8 mouse cellular contexts compared by ENCODE assay signal in the genomic region with DNA sequence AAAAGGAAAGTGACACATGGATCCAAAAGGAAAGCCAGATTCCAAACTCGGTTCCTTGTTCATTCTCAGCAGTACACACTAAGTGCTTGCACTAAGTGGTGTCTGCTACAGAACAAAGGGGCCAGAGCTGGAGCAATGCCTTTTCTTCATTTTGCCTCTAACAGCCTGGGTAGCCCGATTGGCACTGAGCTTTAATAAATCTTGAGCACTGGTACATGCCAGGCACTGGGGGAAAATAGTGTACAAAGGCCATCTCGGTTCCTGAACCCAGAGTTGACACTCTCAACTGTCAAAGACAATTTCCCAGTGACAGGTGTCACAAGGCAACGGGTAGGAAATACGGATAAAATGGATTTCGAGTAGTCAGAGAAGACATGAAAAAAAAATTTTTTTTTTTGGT. TPM values are rescaled to one million over a fixed set of nuclear protein-coding genes. Genes with fewer than 3 reads are reported as not detected.
DNase-seq lines count a peak whose midpoint lies in the region; ATAC-seq and TF ChIP-seq lines count a peak whose summit lies in the region.

No protein-coding gene starts in this region.

- no peak overlapping the region for H3ac ChIP-seq in myocyte (ENCODE audit: control insufficient read depth, insufficient read length)

- no peak for TF ChIP-seq POLR2A in bone marrow macrophage, adult 2 months (IDR thresholded peaks at IDR 0.05; ENCODE audit: borderline replicate concordance, low read depth, low read length)
- TF ChIP-seq POLR2A in myocyte (IDR thresholded peaks at IDR 0.05; ENCODE audit: insufficient read length, low read depth), result no peak

- no peaks in the 10 kb centered on the region for H3K9me3 ChIP-seq in lung, embryonic 14.5 days (ENCODE audit: low read depth, low read length)
- H3K9me3 ChIP-seq in heart, embryonic 14.5 days (ENCODE audit: control insufficient read depth, low read length), result no peaks in the 10 kb centered on the region

- peaks cover 37% of the 10 kb centered on the region for H3K79me2 ChIP-seq in myocyte (ENCODE audit: control insufficient read depth, insufficient read depth)

- peaks cover 16% of the 10 kb centered on the region for H3K36me3 ChIP-seq in lung, embryonic 14.5 days (ENCODE audit: insufficient read depth)
- peaks cover 19% of the 10 kb centered on the region for H3K36me3 ChIP-seq in heart, embryonic 14.5 days (ENCODE audit: control insufficient read depth, insufficient read depth, low read length)
- peaks cover 11% of the 10 kb centered on the region for H3K36me3 ChIP-seq in myocyte (ENCODE audit: control insufficient read depth, insufficient read depth)

- no peak for TF ChIP-seq CTCF in lung, embryonic 14.5 days (IDR thresholded peaks at IDR 0.05; ENCODE audit: low read depth)
- no peak for TF ChIP-seq CTCF in bone marrow macrophage, adult 2 months (IDR thresholded peaks at IDR 0.05; ENCODE audit: low read depth, low read length)

- H3K4me1 ChIP-seq in lung, embryonic 14.5 days (ENCODE audit: insufficient read depth), result no peaks in the 10 kb centered on the region; the same call in 1 of the 2 replicates
- peaks cover 11% of the 10 kb centered on the region for H3K4me1 ChIP-seq in bone marrow macrophage, adult 2 months (ENCODE audit: control insufficient read depth, insufficient read depth, low read length)
- peaks cover 5 to 20% of the 10 kb centered on the region in 2 experiments for H3K4me1 ChIP-seq in heart, embryonic 14.5 days (ENCODE audit: control insufficient read depth in 2 of 2, insufficient read depth in 2 of 2, low read length in 2 of 2)

- H3K4me2 ChIP-seq in lung, embryonic 14.5 days, result peak overlapping the region; percentile 84
- H3K4me2 ChIP-seq in heart, embryonic 14.5 days (ENCODE audit: low read length), result peak overlapping the region; percentile 61
- H3K4me2 ChIP-seq in myocyte (ENCODE audit: low read depth), result peak overlapping the region; percentile 94

- WGBS in lung, embryonic 14.5 days, result 42% methylated on average over 6 of the region's 6 CpGs
- 41% methylated on average over 6 of the region's 6 CpGs for WGBS in heart, embryonic 14.5 days

- no peaks in the 10 kb centered on the region for H3K27me3 ChIP-seq in lung, embryonic 14.5 days (ENCODE audit: insufficient read depth, low read length)
- H3K27me3 ChIP-seq in heart, embryonic 14.5 days (ENCODE audit: control insufficient read depth, insufficient read depth, low read length), result no peaks in the 10 kb centered on the region
- H3K27me3 ChIP-seq in myocyte (ENCODE audit: control insufficient read depth, insufficient read depth, insufficient read length), result no peaks in the 10 kb centered on the region

- no peak for DNase-seq in lung, embryonic 14.5 days
- no peak for DNase-seq in lung, postnatal 25 days (ENCODE audit: low spot score)
- peak; percentile 32 for DNase-seq in kidney, postnatal 14 days

- no peak for ATAC-seq in lung, embryonic 14.5 days (ENCODE audit: insufficient read depth)
- no peak for ATAC-seq in heart, embryonic 14.5 days (ENCODE audit: insufficient number of reproducible peaks, insufficient read depth, low FRiP score, low read depth)
- ATAC-seq in megakaryocyte progenitor cell, adult 5-6 weeks (replicated peaks; ENCODE audit: poor library complexity), result no peak
- no peak for ATAC-seq in inflammation-experienced regulatory T-cells, adult 6 months

- H3K4me3 ChIP-seq in lung, embryonic 14.5 days (ENCODE audit: low read depth, low read length), result peak overlapping the region; percentile 85
- H3K4me3 ChIP-seq in bone marrow macrophage, adult 2 months (ENCODE audit: insufficient read depth, low read length), result peak overlapping the region; percentile 77
- peak overlapping the region in 1 of 2 experiments; percentile 96; a peak in 2 of 4 replicates for H3K4me3 ChIP-seq in heart, embryonic 14.5 days (ENCODE audit: control insufficient read depth in 1 of 2, insufficient read depth in 1 of 2, low read depth in 1 of 2, low read length in 2 of 2)
- peak overlapping the region; percentile 90 for H3K4me3 ChIP-seq in myocyte

- no peak overlapping the region for H3K27ac ChIP-seq in lung, embryonic 14.5 days (ENCODE audit: low read depth)
- H3K27ac ChIP-seq in bone marrow macrophage, adult 2 months (ENCODE audit: insufficient read depth, low read depth, low read length), result peak overlapping the region; percentile 83; the same call in 1 of the 2 replicates
- peak overlapping the region; percentile 86 to 89 for H3K27ac ChIP-seq in heart, embryonic 14.5 days (replicated peaks in 1 of 2; ENCODE audit: control insufficient read depth in 1 of 2, insufficient read depth in 1 of 2, low read depth in 2 of 2, low read length in 2 of 2)

- H3K9ac ChIP-seq in lung, embryonic 14.5 days, result peak overlapping the region; percentile 45; the same call in 1 of the 2 replicates
- H3K9ac ChIP-seq in heart, embryonic 14.5 days (ENCODE audit: low read length), result peak overlapping the region; percentile 95

TF ChIP-seq in myocyte, 11 proteins besides CTCF, POLR2A, EP300 and RAD21:
- TF ChIP-seq SRF (IDR thresholded peaks at IDR 0.05; ENCODE audit: control insufficient read depth, insufficient read length, low read depth) (no peak), MYOG (IDR thresholded peaks at IDR 0.05; ENCODE audit: control insufficient read depth in 1 of 3, insufficient read depth in 1 of 3, insufficient read length in 2 of 3, low read depth in 2 of 3) (no peak), TCF12 (IDR thresholded peaks at IDR 0.05; ENCODE audit: insufficient read depth, poor library complexity, severe bottlenecking) (no peak), E2F4 (IDR thresholded peaks at IDR 0.05; ENCODE audit: insufficient read depth) (no peak), CEBPB (IDR thresholded peaks at IDR 0.05; ENCODE audit: insufficient read depth, poor library complexity, severe bottlenecking) (no peak), MAX (IDR thresholded peaks at IDR 0.05; ENCODE audit: low read depth) (no peak), USF1 (IDR thresholded peaks at IDR 0.05; ENCODE audit: low read depth) (no peak), POLR2AphosphoS2 (IDR thresholded peaks at IDR 0.05; ENCODE audit: insufficient read length, low read depth) (no peak), MYOD1 (IDR thresholded peaks at IDR 0.05; ENCODE audit: control insufficient read depth in 1 of 3, insufficient read length in 2 of 3, low read depth in 2 of 3) (no peak), TCF3 (IDR thresholded peaks at IDR 0.05; ENCODE audit: insufficient read length, low read depth) (no peak), REST (IDR thresholded peaks at IDR 0.05; ENCODE audit: insufficient read depth, insufficient read length) (no peak)

RNA-seq across cellular contexts. Expression of a gene that starts 0.8 kb away (rescaled TPM):
- polyA plus RNA-seq in lung, embryonic 14.5 days (2014; fragmentation: Nextera tagmentation; extraction: Ambion mirVana), result 228 and 241 TPM in 2 replicates
- polyA plus RNA-seq in bone marrow macrophage, adult 2 months (2012; ENCODE audit: insufficient read depth, insufficient read length, missing spikeins), result 106 and 108 TPM in 2 replicates
- polyA plus RNA-seq in heart, embryonic 14.5 days (2014; fragmentation: Nextera tagmentation; extraction: Ambion mirVana), result 277 and 286 TPM in 2 replicates
- 170 TPM for polyA plus RNA-seq in myocyte (2012; fragmentation: generic; extraction: Trizol)
- 155 and 176 TPM in 2 replicates for total RNA-seq in megakaryocyte progenitor cell, adult 5-6 weeks (2015)
- total RNA-seq in megakaryocyte progenitor cell, adult 5-6 weeks (2017), result 170 and 182 TPM in 2 replicates
- 100 to 1,000 TPM; 115 to 143 (median 119) TPM for polyA plus RNA-seq in inflammation-experienced regulatory T-cells, adult 6 months (2017; shearing (Covaris generic))

RNA-seq across cellular contexts. Expression of a gene that starts 39.5 kb away (rescaled TPM):
- polyA plus RNA-seq in lung, embryonic 14.5 days (2014; fragmentation: Nextera tagmentation; extraction: Ambion mirVana), result 3.1 and 3.6 TPM in 2 replicates
- not detected in 2 replicates for polyA plus RNA-seq in bone marrow macrophage, adult 2 months (2012; ENCODE audit: insufficient read depth, insufficient read length, missing spikeins)
- polyA plus RNA-seq in heart, embryonic 14.5 days (2014; fragmentation: Nextera tagmentation; extraction: Ambion mirVana), result 19.4 and 22.2 TPM in 2 replicates
- 0.04 TPM for polyA plus RNA-seq in myocyte (2012; fragmentation: generic; extraction: Trizol)
- total RNA-seq in megakaryocyte progenitor cell, adult 5-6 weeks (2015), result not detected in 2 replicates
- total RNA-seq in megakaryocyte progenitor cell, adult 5-6 weeks (2017), result not detected in 2 replicates
- 1 to 10 TPM in 2 of 3 experiments, under 1 TPM in 1; 0.65 to 1.7 (median 1.2) TPM for polyA plus RNA-seq in inflammation-experienced regulatory T-cells, adult 6 months (2017; shearing (Covaris generic))

RNA-seq across cellular contexts. Expression of a gene that starts 58.4 kb away (rescaled TPM):
- polyA plus RNA-seq in lung, embryonic 14.5 days (2014; fragmentation: Nextera tagmentation; extraction: Ambion mirVana), result 28.7 and 32.5 TPM in 2 replicates
- 16.7 and 24.8 TPM in 2 replicates for polyA plus RNA-seq in bone marrow macrophage, adult 2 months (2012; ENCODE audit: insufficient read depth, insufficient read length, missing spikeins)
- polyA plus RNA-seq in heart, embryonic 14.5 days (2014; fragmentation: Nextera tagmentation; extraction: Ambion mirVana), result 20.6 and 24.8 TPM in 2 replicates
- polyA plus RNA-seq in myocyte (2012; fragmentation: generic; extraction: Trizol), result 11.9 TPM
- total RNA-seq in megakaryocyte progenitor cell, adult 5-6 weeks (2015), result 10.0 and 16.4 TPM in 2 replicates
- 15.1 and 17.6 TPM in 2 replicates for total RNA-seq in megakaryocyte progenitor cell, adult 5-6 weeks (2017)
- polyA plus RNA-seq in inflammation-experienced regulatory T-cells, adult 6 months (2017; shearing (Covaris generic)), result 10 to 100 TPM; 44.8 to 51.0 (median 45.0) TPM

RNA-seq across cellular contexts. Expression of a gene that starts 58.5 kb away (rescaled TPM):
- 186 and 198 TPM in 2 replicates for polyA plus RNA-seq in lung, embryonic 14.5 days (2014; fragmentation: Nextera tagmentation; extraction: Ambion mirVana)
- polyA plus RNA-seq in bone marrow macrophage, adult 2 months (2012; ENCODE audit: insufficient read depth, insufficient read length, missing spikeins), result 84.0 and 102 TPM in 2 replicates
- 410 and 423 TPM in 2 replicates for polyA plus RNA-seq in heart, embryonic 14.5 days (2014; fragmentation: Nextera tagmentation; extraction: Ambion mirVana)
- 268 TPM for polyA plus RNA-seq in myocyte (2012; fragmentation: generic; extraction: Trizol)
- 156 and 172 TPM in 2 replicates for total RNA-seq in megakaryocyte progenitor cell, adult 5-6 weeks (2015)
- total RNA-seq in megakaryocyte progenitor cell, adult 5-6 weeks (2017), result 68.0 and 89.2 TPM in 2 replicates
- 100 to 1,000 TPM; 108 to 135 (median 118) TPM for polyA plus RNA-seq in inflammation-experienced regulatory T-cells, adult 6 months (2017; shearing (Covaris generic))
